Mouse (Mus musculus) heart, postnatal 0 days (tissue): ENCODE measurements around the gene Clec2g.

ENCODE experiments used
- CTCF ChIP-seq: IDR thresholded peaks from 2 replicates; pipeline ENCODE4 v1.5.1; 2016; ENCODE audit warnings: antibody characterized with exemption, control low read depth, low read depth
- EP300 ChIP-seq: IDR thresholded peaks from 2 replicates; pipeline ENCODE4 v1.6.1; 2016; ENCODE audit warnings: antibody characterized with exemption, low read depth

DNA sequence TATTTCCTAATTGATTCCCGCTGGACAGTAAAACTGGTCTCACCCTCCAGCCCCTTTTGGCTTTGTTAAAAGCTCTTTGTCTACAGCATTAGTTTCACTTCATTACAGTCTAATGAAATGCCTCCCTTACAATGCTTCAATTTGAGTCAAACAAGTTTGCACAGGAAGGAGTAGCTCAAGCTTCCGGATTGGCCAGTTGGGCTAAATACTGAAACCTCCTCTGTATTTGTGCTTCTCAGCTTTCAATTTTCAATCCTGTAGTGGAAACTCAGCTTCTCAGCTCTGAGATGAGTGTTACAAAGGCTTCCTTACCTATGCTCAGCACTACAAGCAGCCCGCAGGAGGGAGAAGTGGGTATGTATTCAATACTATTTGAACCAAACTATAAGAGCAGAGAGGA, 58.6 kb downstream of the Clec2g start:
- TF ChIP-seq CTCF (no peak), EP300 (no peak)
